Mouse (Mus musculus): ENCODE measurements around the gene Csn1s1. TPM values are rescaled to one million over a fixed set of nuclear protein-coding genes. Genes with fewer than 3 reads are reported as not detected.

Gene Csn1s1
- total RNA-seq (2021): not detected
- long read RNA-seq: 0 reads

DNA sequence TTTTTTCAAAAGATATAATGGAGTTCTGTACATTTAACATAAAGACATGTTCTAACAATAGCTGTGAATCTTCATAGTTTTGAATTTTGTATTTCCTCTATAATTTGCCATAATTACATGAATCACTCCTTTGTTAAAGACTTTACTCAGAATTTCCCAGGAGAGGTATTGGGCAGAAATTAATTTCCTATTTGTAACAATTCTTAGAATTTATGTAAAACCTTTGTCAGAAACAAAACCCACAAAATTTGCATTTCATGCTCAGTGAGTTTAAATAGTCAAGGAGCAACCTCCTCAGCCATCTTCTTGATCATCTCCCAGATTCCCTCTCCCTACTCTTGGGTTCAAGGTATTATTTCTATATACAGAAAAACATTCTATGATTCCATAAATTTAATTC is at the start of gene Csn1s1:
Gene Csn1s1 (plus strand): TSS at position 301 of the 400 bp plus-strand sequence.
- DNase-seq (ENCODE audit: low spot score in 2 of 2): no peak

DNA sequence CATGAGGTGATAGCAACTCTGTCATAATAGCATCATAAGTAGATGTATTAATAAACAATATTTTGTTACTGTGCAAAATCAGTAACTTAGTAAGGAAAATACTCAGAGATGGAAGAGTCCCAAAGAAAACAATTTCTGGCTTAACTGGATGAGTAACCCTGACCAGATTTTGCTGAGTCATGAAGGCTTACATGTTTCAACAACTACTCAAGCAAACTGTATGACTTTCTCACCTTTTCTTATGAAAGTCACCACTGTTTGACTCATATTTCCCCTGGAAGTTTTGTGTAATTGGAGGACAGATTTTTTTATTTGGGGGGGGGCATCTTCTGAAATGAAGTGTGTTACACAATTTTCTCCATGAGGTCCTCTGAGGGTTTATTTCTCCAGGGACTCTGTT is 43.3 kb upstream of the Csn1s1 start:
- no peak for DNase-seq (ENCODE audit: low spot score in 2 of 2)

DNA sequence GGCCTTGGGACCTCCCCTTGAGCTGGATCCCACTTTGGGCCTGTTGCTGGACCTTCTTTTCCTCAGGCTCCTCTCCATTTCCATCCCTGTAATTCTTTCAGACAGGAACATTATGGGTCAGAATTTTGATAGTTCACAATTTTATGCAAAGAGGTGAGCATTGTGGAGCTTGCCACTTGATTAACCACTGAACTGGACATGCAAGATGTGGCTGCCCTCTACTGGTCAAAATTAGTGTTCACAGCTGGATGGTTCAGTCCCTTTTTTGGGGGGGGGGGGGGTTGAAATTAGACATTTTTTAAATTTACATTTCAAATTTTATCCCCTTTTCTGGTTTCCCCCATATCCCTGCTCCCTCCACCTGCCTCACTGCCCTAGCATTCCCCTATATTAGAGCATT is 23.2 kb upstream of the Csn1s1 start:
- DNase-seq (ENCODE audit: low spot score in 2 of 2): peak in 1 of 2 experiments; percentile 3

DNA sequence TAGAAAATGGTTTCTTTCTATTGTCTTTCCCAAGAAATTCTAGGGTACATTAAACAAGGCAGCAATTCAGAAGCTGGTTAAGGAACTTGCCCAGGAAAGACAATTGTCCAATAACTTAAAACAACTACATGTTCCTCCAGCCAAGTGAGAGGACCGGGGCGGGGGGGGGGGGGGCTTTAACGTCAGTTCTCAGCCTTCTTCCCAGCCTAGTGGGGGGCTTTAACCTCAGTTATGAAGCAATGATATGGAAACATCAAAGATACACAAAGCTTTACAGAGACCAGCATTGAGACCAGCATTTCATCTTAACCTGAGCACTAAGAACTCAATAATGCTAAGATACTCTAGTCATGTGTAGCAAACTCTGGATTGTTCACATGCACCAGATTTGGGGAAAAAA is 33.5 kb downstream of the Csn1s1 start, which contains the start of gene Csn2:
Gene Csn2 (minus strand): TSS at position 101 of the 400 bp plus-strand sequence.
- no peak for DNase-seq (ENCODE audit: low spot score in 2 of 2)

DNA sequence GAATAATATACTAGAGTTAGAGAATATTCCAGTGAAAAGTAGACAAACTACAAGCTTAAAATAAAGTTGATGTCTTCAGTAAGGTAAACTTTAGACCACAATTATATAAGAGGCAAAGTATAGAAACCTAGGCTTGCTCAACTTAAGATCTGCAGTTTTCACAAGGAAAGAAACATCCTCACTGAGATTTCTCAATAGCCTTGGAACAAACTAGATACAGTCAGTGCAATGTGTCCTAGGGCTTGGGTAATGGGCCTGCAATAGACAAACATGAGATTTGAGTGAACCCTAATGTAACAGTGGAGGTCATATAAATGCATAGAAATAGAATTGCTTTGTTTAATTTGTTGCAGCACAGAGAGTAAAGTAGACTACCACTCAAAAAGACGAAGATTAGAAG is 39.9 kb downstream of the Csn1s1 start:
- no peak for DNase-seq (ENCODE audit: low spot score in 2 of 2)

Other genes with a start within 250 kb of the Csn1s1 start
- not detected for gene Ugt2b38, start 242.0 kb upstream of the Csn1s1 start, total RNA-seq (2021)
- not detected for gene Ugt2a2, start 183.9 kb upstream of the Csn1s1 start, total RNA-seq (2021)
- not detected for gene Gm43638, start 179.4 kb upstream of the Csn1s1 start, total RNA-seq (2021)
- not detected for gene Ugt2a1, start 175.3 kb upstream of the Csn1s1 start, total RNA-seq (2021)
- not detected for gene Sult1b1, start 128.0 kb upstream of the Csn1s1 start, total RNA-seq (2021)
- gene Sult1d1, start 97.2 kb upstream of the Csn1s1 start, total RNA-seq (2021): not detected
- gene Sult1e1, start 74.6 kb upstream of the Csn1s1 start, total RNA-seq (2021): not detected
- gene Csn2, start 33.4 kb downstream of the Csn1s1 start, total RNA-seq (2021): not detected
- not detected for gene Csn1s2a, start 108.4 kb downstream of the Csn1s1 start, total RNA-seq (2021)
- not detected for gene Csn1s2b, start 141.9 kb downstream of the Csn1s1 start, total RNA-seq (2021)
- not detected for gene Prr27, start 159.5 kb downstream of the Csn1s1 start, total RNA-seq (2021)
- gene Odam, start 218.8 kb downstream of the Csn1s1 start, total RNA-seq (2021): not detected

All from layer of hippocampus, adult 18-20 months (tissue).